Mouse (Mus musculus) ovary, postnatal 14 days (tissue): ENCODE measurements around the gene Tph2.
A peak's percentile ranks its signal among the peaks of the same experiment; 100 is the strongest.

Experiments used
- DNase-seq: peaks from one replicate; pipeline ENCODE4 v3.0.0; 2022; ENCODE audit warnings: low spot score

Tph2 gene

DNA sequence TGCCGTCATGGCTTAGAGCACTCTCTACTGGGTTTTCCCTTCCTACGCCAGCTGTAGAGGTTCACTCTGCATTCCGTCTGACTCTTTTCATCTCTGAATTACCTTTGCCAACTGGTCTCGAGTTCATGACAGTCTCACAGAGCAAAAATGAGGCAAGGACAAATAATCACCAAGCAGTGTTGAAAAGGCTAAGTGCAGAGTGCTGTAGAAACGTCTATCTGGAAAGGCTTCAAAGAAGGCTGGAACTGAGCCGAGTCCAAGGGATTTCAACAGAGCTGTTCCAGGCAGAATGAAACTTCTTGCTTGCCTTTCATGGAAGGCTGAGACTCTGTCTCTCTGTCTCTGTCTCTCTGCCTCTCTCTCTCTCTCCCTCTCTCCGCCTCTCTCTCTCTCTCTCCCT, 47.8 kb downstream of the Tph2 start:
- DNase-seq = no peak

GRCm38 (mm10) chr10:115127907-115128306, 56.9 kb downstream of the Tph2 start:
- DNase-seq = no peak

DNA sequence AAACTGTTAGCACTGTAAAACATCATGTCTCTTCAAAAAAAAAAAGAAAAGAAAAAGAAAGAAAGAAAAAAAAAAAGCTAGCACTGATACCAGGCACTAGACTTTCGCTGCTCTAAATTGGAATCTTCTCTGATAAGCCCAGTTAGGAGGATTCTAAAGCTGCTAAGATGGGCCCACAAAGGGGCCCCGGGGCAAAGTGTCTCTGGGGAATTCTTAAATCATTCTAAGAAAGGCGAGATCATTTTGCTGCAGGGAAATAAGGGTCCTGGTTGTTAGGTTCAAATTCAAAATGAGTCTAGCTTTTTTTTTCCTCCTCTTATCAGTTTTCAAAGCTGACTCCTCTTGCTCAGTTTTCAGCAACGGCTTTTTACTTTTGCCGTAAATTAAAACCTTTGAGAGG, 59.3 kb downstream of the Tph2 start:
- DNase-seq = no peak

DNA sequence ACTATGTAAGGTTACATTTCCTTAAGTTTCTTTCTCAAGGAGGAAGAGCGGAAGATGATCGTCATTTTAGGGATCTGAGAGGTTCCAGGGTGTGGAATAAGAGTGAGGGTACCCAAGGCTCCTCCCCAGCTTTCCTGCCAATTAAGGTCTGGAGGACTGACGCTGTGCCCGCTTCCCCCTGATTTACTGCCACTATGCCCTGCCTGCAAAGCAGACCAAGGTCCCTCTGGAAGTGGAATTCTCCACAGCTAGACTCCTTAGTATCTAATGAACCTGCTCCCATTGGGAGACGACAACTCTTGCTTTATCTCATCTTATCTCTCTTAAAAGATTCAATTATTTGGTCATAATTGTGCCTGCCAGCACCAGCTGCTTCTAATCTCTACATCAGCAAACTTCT, 59.8 kb downstream of the Tph2 start:
- DNase-seq = no peak

DNA sequence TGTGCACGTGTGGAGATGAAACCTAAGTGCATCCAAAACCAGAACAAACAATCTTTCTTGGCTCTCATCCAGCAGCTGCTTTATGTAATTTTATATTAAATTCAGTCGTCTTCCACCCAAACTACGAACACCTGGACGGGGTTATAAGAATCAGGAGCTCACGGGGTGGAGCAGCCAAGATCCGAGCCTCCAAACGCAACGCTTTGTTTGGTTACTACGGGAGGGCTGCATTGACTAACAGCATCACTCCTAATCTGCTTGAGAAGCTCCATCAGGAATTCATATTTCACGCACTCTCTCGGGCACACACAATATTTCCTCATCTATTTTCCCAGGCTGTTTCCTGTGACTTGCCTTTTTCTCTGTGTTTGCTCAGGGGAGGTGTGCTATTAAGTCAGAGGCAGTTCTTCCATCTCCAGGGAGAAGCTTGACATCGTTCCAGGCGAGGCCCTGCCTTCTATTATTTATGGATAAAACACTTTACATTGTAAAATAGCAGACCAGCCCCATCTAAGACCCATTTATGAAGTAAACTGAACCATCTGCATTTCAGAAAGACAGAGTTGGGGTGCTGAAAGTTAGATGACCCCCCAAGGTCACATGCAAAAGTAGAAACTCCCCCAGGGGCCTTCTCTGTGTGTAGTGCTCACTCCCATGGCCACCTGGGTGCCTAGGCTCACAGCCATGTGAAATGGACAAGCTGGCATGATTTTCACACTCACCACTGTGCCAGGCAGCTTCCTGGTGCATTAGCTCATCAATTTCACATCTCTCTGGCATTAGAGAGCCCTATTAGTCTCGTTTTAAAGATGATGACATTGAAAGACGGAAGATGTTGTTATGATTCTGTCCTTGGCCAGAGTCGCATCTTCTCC, 76.9 kb downstream of the Tph2 start:
- no peak for DNase-seq

GRCm38 (mm10) chr10:115104175-115104574, 80.6 kb downstream of the Tph2 start:
- DNase-seq = no peak

- no peak for DNase-seq
Measured at GRCm38 (mm10) chr10:115099890-115100580, 84.8 kb downstream of the Tph2 start.

GRCm38 (mm10) chr10:115097163-115097562, 87.7 kb downstream of the Tph2 start:
- DNase-seq = peak; percentile 44

GRCm38 (mm10) chr10:115096191-115096590, 88.6 kb downstream of the Tph2 start:
- no peak for DNase-seq

DNA sequence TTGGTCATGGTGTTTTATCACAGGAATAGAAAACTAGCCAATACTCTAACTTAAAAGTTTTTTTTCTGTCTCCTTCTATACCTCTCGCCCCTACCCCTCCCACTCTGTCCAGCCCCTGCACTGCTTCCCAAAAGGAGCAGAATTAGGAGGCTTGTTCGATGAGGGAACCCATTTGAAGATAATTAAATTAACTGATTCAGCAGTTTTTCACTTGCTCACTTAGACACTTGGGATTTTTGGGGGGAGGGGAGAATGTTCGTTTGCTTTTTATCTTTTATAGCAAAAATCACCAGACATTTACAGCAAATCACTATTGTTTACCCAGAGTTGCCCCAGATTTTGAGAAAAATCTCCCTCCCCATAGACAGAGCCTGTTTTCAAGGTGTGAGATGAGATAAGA, 106.6 kb downstream of the Tph2 start:
- DNase-seq = no peak

- no peak for DNase-seq
Measured at GRCm38 (mm10) chr10:115069123-115069911, 115.5 kb downstream of the Tph2 start.

- no peak for DNase-seq
Measured at GRCm38 (mm10) chr10:115063936-115064335, 120.9 kb downstream of the Tph2 start.

DNA sequence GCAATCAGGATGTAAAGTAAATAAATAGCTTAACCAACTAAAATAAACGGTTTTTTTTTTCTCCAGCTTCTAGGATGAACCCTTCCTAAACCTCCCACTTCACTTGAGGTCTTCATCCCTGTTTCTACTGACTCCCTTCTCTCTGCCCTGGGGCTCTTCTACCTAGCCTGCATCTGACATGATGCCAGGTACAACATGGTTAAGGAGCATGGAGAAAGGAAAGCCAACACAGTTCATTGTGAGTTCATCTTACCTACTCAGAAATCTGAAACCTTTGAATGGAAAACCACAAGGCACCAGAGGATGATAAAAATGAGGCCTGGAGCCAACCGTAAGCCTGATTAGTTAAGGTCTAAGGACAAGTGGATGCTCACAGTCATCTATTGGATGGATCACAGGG, 123.3 kb downstream of the Tph2 start:
- no peak for DNase-seq

- no peak for DNase-seq
Measured at GRCm38 (mm10) chr10:115060759-115061158, 124.1 kb downstream of the Tph2 start.

GRCm38 (mm10) chr10:115051602-115052001, 133.2 kb downstream of the Tph2 start:
- no peak for DNase-seq

- DNase-seq = no peak
Measured at GRCm38 (mm10) chr10:115050674-115051073, 134.1 kb downstream of the Tph2 start.

GRCm38 (mm10) chr10:115050178-115050577, 134.6 kb downstream of the Tph2 start:
- no peak for DNase-seq

DNA sequence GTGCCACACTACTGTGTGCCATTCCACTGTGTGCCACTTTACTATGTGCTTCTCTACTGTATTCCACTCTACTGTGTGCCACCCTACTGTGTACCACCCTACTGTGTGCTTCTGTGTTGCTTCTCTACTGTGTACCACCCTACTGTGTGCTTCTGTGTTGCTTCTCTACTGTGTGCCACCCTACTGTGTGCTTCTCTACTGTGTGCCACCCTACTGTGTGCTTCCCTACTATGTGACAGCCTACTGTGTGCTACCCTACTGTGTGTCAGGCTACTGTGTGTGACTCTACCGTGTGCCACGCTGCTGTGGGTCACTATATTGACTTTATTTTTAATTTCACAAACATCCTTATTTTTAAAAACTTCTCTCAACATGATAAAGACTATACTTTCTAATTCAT, 136.3 kb downstream of the Tph2 start:
- DNase-seq = no peak

- DNase-seq = no peak
Measured at GRCm38 (mm10) chr10:115035748-115036147, 149.1 kb downstream of the Tph2 start.
